Mouse (Mus musculus) megakaryocyte, embryonic 14.5 days (primary cell): ENCODE data around the gene Pxn.

Source experiments
- FLI1 ChIP-seq: IDR thresholded peaks from 2 replicates; pipeline ENCODE4 v1.6.1; 2012; ENCODE audit warnings: low read length, inconsistent platforms, mixed read lengths
- GATA1 ChIP-seq: IDR thresholded peaks from 3 replicates; pipeline ENCODE4 v1.6.1; 2012; ENCODE audit warnings: mixed read lengths, low read length, inconsistent platforms, borderline replicate concordance

DNA sequence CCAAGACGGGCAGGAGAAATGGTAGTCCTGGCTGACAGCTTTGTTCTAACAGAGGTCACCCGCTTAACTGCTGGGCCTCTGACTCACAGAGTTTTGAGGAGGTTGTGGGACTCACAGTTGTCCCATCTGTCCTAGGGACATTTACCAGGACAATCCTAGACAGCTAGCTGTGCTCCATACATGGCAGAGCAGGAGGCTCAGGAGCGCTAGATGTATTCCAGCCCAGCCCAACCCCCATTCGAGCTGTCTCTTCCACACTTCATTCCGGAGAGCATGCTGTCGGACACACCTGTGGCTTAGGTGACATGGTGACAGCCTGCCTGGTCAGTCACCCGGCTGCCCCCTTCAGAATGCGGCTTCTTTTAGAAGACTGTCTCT lies 22.9 kb downstream of the Pxn start:
- TF ChIP-seq GATA1: no peak
- TF ChIP-seq FLI1: no peak
